Mouse (Mus musculus): ENCODE measurements around the gene Cyb5d2.

Gene Cyb5d2

GRCm38 (mm10) chr11:72795455-72796295 is at the start of gene Cyb5d2, which contains the start of gene Zzef1:
Gene Cyb5d2 (minus strand): TSS chr11:72796142.
Gene Zzef1 (plus strand): TSS chr11:72796226.
- DNase-seq (ENCODE audit: low read depth, low spot score) = peak; percentile 86

GRCm38 (mm10) chr11:72845526-72845925 is 49.6 kb upstream of the Cyb5d2 start:
- DNase-seq (ENCODE audit: low read depth, low spot score) = no peak

GRCm38 (mm10) chr11:72843576-72843975 is 47.6 kb upstream of the Cyb5d2 start:
- no peak for DNase-seq (ENCODE audit: low read depth, low spot score)

- DNase-seq (ENCODE audit: low read depth, low spot score) = no peak
Observed at GRCm38 (mm10) chr11:72842731-72843130, 46.8 kb upstream of the Cyb5d2 start.

- no peak for DNase-seq (ENCODE audit: low read depth, low spot score)
Observed at GRCm38 (mm10) chr11:72829869-72830268, 33.9 kb upstream of the Cyb5d2 start.

GRCm38 (mm10) chr11:72821041-72821440 is 25.1 kb upstream of the Cyb5d2 start:
- DNase-seq (ENCODE audit: low read depth, low spot score) = no peak

GRCm38 (mm10) chr11:72818067-72818466 is 22.1 kb upstream of the Cyb5d2 start:
- DNase-seq (ENCODE audit: low read depth, low spot score) = no peak

GRCm38 (mm10) chr11:72816859-72817258 is 20.9 kb upstream of the Cyb5d2 start:
- no peak for DNase-seq (ENCODE audit: low read depth, low spot score)

GRCm38 (mm10) chr11:72814188-72814587 is 18.2 kb upstream of the Cyb5d2 start:
- DNase-seq (ENCODE audit: low read depth, low spot score) = no peak

- no peak for DNase-seq (ENCODE audit: low read depth, low spot score)
Observed at GRCm38 (mm10) chr11:72813687-72814086, 17.7 kb upstream of the Cyb5d2 start.

- no peak for DNase-seq (ENCODE audit: low read depth, low spot score)
Observed at GRCm38 (mm10) chr11:72807992-72808391, 12.1 kb upstream of the Cyb5d2 start.

GRCm38 (mm10) chr11:72806556-72806955 is 10.6 kb upstream of the Cyb5d2 start:
- no peak for DNase-seq (ENCODE audit: low read depth, low spot score)

- DNase-seq (ENCODE audit: low read depth, low spot score) = no peak
Observed at GRCm38 (mm10) chr11:72805232-72805631, 9.3 kb upstream of the Cyb5d2 start.

- DNase-seq (ENCODE audit: low read depth, low spot score) = no peak
Observed at GRCm38 (mm10) chr11:72804586-72804985, 8.6 kb upstream of the Cyb5d2 start.

GRCm38 (mm10) chr11:72803038-72803437 is 7.1 kb upstream of the Cyb5d2 start:
- no peak for DNase-seq (ENCODE audit: low read depth, low spot score)

- no peak for DNase-seq (ENCODE audit: low read depth, low spot score)
Observed at GRCm38 (mm10) chr11:72801182-72801581, 5.2 kb upstream of the Cyb5d2 start.

GRCm38 (mm10) chr11:72798112-72798511 is 2.2 kb upstream of the Cyb5d2 start:
- no peak for DNase-seq (ENCODE audit: low read depth, low spot score)

GRCm38 (mm10) chr11:72796773-72797338 is 914 bp upstream of the Cyb5d2 start:
- DNase-seq (ENCODE audit: low read depth, low spot score) = no peak

GRCm38 (mm10) chr11:72796296-72796687 is 350 bp upstream of the Cyb5d2 start:
- no peak for DNase-seq (ENCODE audit: low read depth, low spot score)

- no peak for DNase-seq (ENCODE audit: low read depth, low spot score)
Observed at GRCm38 (mm10) chr11:72795149-72795454, 840 bp downstream of the Cyb5d2 start.

GRCm38 (mm10) chr11:72792033-72792432 is 3.9 kb downstream of the Cyb5d2 start:
- no peak for DNase-seq (ENCODE audit: low read depth, low spot score)

GRCm38 (mm10) chr11:72782503-72782902 is 13.4 kb downstream of the Cyb5d2 start:
- DNase-seq (ENCODE audit: low read depth, low spot score) = no peak

GRCm38 (mm10) chr11:72782103-72782502 is 13.8 kb downstream of the Cyb5d2 start:
- no peak for DNase-seq (ENCODE audit: low read depth, low spot score)

Data from embryo, embryonic 11.5 days (tissue).